Mouse (Mus musculus) ZHBTc4 (cell line): ENCODE data around the gene Vmn1r82.

Experiments used
- DNase-seq: peaks from one replicate; pipeline ENCODE4 v3.0.0-alpha.2; 2011; ENCODE audit warnings: low read depth, low spot score

Vmn1r82 gene

GRCm38 (mm10) chr7:12300130-12300529, at the start of gene Vmn1r82:
Gene Vmn1r82, plus strand, starts transcription at chr7:12300430.
- no peak for DNase-seq

- no peak for DNase-seq
Measured at GRCm38 (mm10) chr7:12268169-12268568, 32.1 kb upstream of the Vmn1r82 start, which contains the start of gene Vmn1r81. Gene Vmn1r81, minus strand, starts transcription at chr7:12268269.

- no peak for DNase-seq
Measured at GRCm38 (mm10) chr7:12329381-12329780, 29.2 kb downstream of the Vmn1r82 start, which contains the start of gene Vmn1r83. Gene Vmn1r83, minus strand, starts transcription at chr7:12329481.
